Mouse (Mus musculus): Measurements from ENCODE around the gene Bcas2. TPM values are rescaled to one million over a fixed set of nuclear protein-coding genes. Genes with fewer than 3 reads are reported as not detected.
"Not testable (repeated sequence)": the region's sequence is repeated elsewhere in the genome, so short reads cannot be mapped to it uniquely, and the experiment has no call there.

Bcas2 gene
- polyA plus RNA-seq, 1 experiment from 2014 or later = 218 TPM

DNA sequence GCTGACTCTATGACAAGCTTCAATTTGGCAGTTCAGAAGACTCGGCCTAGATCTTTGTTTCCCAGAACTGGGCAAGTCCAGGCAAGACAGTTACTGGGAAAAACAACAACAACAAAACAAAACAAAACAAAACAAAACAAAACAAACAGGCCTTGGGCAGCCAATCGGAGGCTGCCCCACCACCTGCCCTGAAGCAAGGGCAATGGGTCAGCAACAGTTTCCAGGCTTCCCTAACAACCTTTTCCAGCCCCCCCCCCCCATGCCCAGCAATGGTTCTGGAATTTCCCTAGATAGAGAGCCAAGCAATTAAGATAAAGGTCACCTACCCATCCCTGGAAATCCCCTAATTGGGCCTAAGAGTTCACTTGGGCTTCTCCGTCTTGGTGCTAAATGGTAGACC is 33.0 kb downstream of the Bcas2 start:
- ATAC-seq (ENCODE audit: low FRiP score, low read depth) = no peak
- H3K4me2 ChIP-seq (replicated peaks) = no peak overlapping the region
- no peaks in the 10 kb centered on the region for H3K36me3 ChIP-seq
- no peak overlapping the region for H3K9ac ChIP-seq
- no peak overlapping the region for H3K27ac ChIP-seq
- 94% methylated on average over 3 of the region's 3 CpGs for WGBS
- H3K4me3 ChIP-seq = no peak overlapping the region
- peaks cover 4% of the 10 kb centered on the region; the same call in 1 of the 2 replicates for H3K9me3 ChIP-seq
- H3K27me3 ChIP-seq (replicated peaks) = no peaks in the 10 kb centered on the region
- H3K4me1 ChIP-seq = no peaks in the 10 kb centered on the region

DNA sequence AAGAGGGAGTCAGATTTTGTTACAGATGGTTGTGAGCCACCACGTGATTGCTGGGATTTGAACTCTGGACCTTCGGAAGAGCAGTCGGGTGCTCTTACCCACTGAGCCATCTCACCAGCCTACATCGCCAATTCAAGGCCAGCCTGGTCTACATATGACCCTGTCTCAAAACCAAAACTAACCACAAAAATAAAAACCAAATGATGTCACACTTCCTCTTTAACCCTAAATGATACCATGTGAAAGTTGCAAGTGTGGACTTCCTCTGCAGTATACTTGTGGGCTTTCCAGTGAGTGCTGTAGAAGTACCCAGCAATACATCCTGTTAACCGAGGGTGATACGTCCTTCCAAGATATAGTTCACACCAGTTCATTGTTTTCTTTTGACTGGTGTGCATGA is 34.9 kb downstream of the Bcas2 start:
- H3K4me2 ChIP-seq (replicated peaks) = no peak overlapping the region
- H3K4me3 ChIP-seq = no peak overlapping the region
- WGBS = 91% methylated on average over 6 of the region's 6 CpGs
- H3K27ac ChIP-seq = no peak overlapping the region
- no peak for ATAC-seq (ENCODE audit: low FRiP score, low read depth)
- peaks cover 4% of the 10 kb centered on the region; the same call in 1 of the 2 replicates for H3K9me3 ChIP-seq
- H3K4me1 ChIP-seq = no peaks in the 10 kb centered on the region
- no peaks in the 10 kb centered on the region for H3K36me3 ChIP-seq
- no peaks in the 10 kb centered on the region for H3K27me3 ChIP-seq (replicated peaks)
- no peak overlapping the region for H3K9ac ChIP-seq

DNA sequence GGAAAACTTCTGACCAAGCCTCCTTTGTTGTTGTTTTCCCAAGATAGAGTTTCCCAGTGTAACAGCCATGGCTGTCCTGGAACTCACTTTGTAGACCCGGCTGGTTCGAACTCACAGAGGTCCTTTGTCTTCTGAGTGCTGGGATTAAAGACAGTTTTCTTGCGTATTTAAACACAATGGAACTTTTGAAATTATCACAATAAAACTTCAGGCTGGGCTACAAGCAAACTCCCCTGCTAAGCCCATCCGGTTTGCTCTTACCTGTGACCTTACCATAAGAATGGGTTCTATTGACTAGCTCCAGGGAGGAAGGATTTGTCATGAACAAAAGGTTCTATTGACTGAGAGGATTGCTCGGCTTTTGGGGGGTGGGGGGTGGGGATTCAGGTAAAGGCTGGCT is 36.3 kb downstream of the Bcas2 start:
- Histone ChIP-seq H3K4me1 (no peaks in the 10 kb centered on the region), H3K4me2 (replicated peaks) (no peak overlapping the region), H3K27ac (no peak overlapping the region), H3K36me3 (no peaks in the 10 kb centered on the region), H3K4me3 (no peak overlapping the region), H3K9me3 (peaks cover 4% of the 10 kb centered on the region; the same call in 1 of the 2 replicates), H3K9ac (no peak overlapping the region), H3K27me3 (replicated peaks) (no peaks in the 10 kb centered on the region)
- ATAC-seq (ENCODE audit: low FRiP score, low read depth) = no peak
- 31% methylated on average over 5 of the region's 5 CpGs for WGBS

DNA sequence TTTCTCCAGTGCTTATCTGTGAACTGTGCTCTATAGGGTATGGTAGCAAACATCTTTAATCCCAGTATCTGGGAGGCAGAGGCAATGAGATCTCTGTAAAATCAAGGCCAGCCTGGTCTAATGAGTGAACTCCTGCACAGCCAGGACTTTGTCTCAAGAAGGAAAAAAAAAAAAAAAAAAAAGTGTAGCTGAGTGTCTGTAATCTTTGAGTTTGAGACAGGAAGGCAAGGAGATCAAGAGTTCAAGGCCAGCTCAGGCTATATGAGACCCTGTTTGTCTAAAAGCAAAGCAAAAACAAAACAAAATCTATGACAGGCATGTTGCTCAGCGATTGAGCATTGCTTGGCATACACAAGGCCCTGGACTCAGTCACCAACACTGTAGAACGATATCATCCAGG is 36.8 kb downstream of the Bcas2 start:
- Histone ChIP-seq H3K4me1 (no peaks in the 10 kb centered on the region), H3K36me3 (no peaks in the 10 kb centered on the region), H3K27ac (no peak overlapping the region), H3K9me3 (peaks cover 4% of the 10 kb centered on the region; the same call in 1 of the 2 replicates), H3K4me2 (replicated peaks) (no peak overlapping the region), H3K4me3 (no peak overlapping the region), H3K9ac (no peak overlapping the region), H3K27me3 (replicated peaks) (no peaks in the 10 kb centered on the region)
- ATAC-seq (ENCODE audit: low FRiP score, low read depth) = no peak
- WGBS = 72% methylated on average over 2 of the region's 2 CpGs

DNA sequence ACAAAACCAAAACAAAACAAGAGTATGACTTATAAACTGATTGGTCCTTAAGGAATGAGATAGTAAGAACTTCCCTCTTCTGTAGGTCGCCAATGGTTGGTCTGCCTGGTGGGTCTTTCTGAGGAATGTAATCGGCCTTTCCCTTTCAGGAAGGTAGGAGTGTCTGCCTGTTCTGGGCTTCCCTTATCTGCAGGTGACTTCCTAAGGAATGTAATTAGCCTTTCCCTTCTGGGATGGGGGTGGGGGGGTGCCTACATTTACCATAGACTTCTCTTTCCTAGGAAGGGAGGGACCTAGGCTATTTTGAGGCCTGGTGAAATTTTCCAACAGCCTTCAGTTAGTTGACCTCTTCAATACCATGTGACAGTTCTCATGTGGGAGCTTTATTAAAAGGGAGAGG is 39.6 kb downstream of the Bcas2 start:
- 86% methylated on average over 2 of the region's 2 CpGs for whole genome bisulfite sequencing
- Histone ChIP-seq H3K4me2 (replicated peaks) (no peak overlapping the region), H3K27ac (no peak overlapping the region), H3K4me3 (no peak overlapping the region), H3K9ac (no peak overlapping the region), H3K9me3 (no peaks in the 10 kb centered on the region), H3K36me3 (no peaks in the 10 kb centered on the region), H3K27me3 (replicated peaks) (no peaks in the 10 kb centered on the region), H3K4me1 (no peaks in the 10 kb centered on the region)
- ATAC-seq (ENCODE audit: low FRiP score, low read depth) = no peak

DNA sequence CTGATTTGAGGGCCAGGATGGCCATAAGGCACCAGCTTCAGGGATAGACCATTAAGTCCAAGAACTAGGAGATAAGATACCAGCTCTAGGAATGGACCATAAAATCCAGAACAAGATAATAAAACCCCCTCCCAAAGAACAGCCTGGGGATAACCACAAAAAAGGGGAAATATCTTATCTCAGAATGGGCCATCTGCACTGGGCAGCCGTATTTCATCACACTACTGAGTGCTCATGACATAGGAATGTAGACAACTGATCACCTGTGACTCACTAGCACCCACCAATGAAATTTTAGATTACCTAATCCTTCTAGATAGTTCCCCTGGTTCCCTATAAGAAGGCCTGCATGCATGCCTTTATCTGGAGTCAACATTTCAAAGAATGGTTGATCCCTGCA is 40.7 kb downstream of the Bcas2 start:
- no peak overlapping the region for H3K4me2 ChIP-seq (replicated peaks)
- 81% methylated on average over 1 of the region's 1 CpGs for WGBS

DNA sequence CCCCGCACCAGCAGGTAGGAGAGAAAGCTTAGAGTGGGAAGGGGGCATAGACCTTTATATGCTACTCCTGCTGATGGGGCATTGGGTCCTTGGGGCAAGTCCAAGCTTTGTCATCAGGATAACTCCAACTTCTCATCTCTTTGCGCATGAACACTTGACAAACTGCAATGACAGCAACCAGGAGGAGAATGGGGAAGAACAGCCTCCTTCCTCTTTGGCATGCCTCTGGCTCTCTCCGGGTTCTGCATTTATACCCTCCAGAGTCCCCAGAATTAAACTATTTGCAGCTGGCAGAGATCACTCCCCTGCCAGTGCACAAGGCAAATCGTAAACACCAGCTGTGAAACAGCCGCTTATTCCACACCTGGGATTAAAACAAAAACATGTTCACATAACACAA is 42.1 kb downstream of the Bcas2 start:
- Histone ChIP-seq H3K9me3 (no peaks in the 10 kb centered on the region), H3K27me3 (replicated peaks) (no peaks in the 10 kb centered on the region), H3K27ac (no peak overlapping the region), H3K4me2 (replicated peaks) (no peak overlapping the region), H3K4me3 (no peak overlapping the region), H3K4me1 (no peaks in the 10 kb centered on the region), H3K9ac (no peak overlapping the region), H3K36me3 (no peaks in the 10 kb centered on the region)
- no peak for ATAC-seq (ENCODE audit: low FRiP score, low read depth)
- 80% methylated on average over 5 of the region's 5 CpGs for WGBS

More for the DNA sequence above, 40.7 kb downstream of the Bcas2 start:
- Histone ChIP-seq H3K27ac (no peak overlapping the region), H3K4me3 (no peak overlapping the region), H3K27me3 (replicated peaks) (no peaks in the 10 kb centered on the region), H3K9me3 (no peaks in the 10 kb centered on the region), H3K9ac (no peak overlapping the region), H3K36me3 (no peaks in the 10 kb centered on the region), H3K4me1 (no peaks in the 10 kb centered on the region)
- ATAC-seq (ENCODE audit: low FRiP score, low read depth) = no peak

DNA sequence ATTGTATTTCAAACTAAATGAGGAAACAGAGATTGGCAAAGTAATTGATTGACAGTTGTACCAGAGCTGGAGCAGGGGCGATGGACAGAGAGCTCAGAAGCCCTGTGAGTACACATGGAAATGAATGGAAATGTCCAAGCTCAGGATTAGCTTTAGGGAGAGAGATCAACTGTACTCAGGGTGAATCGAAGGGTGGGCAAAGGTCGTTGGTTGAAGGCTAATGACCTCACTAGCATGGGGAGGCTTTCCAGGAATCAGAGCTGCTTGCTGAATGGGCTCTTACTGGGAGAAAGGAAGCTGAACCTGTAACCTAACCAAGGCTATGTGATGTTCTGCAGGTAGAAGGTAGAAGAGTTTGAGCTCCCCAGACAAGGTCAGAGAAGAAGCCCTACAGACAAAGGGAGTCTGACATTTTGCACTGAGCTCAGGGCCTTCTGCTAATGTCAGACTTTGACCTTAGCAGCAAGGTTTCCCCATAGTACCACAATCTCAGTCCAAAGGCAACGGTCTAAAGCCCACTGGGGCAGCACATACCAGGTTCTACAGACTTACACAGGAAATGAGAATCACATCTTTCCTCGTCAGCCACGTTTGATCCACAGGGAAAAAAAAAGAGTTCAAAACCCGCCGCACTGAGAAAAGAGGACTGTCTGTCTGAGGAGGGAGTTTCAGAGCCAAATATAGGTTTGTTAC is 43.3 kb downstream of the Bcas2 start:
- H3K36me3 ChIP-seq = no peaks in the 10 kb centered on the region
- no peak overlapping the region for H3K4me2 ChIP-seq (replicated peaks)
- H3K27ac ChIP-seq = no peak overlapping the region
- no peak for ATAC-seq (ENCODE audit: low FRiP score, low read depth)
- H3K27me3 ChIP-seq (replicated peaks) = no peaks in the 10 kb centered on the region
- no peaks in the 10 kb centered on the region for H3K4me1 ChIP-seq
- H3K4me3 ChIP-seq = no peak overlapping the region
- no peak overlapping the region for H3K9ac ChIP-seq
- WGBS = 87% methylated on average over 8 of the region's 8 CpGs
- H3K9me3 ChIP-seq = no peaks in the 10 kb centered on the region

DNA sequence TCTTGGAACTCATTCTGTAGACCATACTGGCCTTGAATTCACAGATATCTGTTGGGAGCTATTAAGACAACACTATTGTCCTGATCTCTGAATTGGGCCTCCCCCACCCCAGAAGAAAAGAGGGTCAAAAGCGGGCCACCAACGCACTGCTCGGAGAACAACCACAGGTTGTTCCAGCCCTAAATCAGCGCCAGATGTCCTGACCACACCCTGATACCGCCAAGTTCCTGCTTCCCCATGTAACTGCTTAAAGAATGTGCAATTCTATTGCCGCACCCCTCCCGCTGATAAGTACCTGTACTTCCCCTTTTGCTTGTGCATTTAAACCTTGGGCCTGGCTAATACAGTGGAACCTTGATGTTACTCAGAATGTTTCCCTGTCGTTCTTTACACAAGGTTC is 43.9 kb downstream of the Bcas2 start:
- H3K36me3 ChIP-seq; H3K9ac ChIP-seq; H3K4me3 ChIP-seq; H3K4me1 ChIP-seq; ATAC-seq (ENCODE audit: low FRiP score, low read depth); H3K27me3 ChIP-seq (replicated peaks); H3K4me2 ChIP-seq (replicated peaks); H3K27ac ChIP-seq; H3K9me3 ChIP-seq: not testable (repeated sequence)
- 91% methylated on average over 8 of the region's 8 CpGs for WGBS

DNA sequence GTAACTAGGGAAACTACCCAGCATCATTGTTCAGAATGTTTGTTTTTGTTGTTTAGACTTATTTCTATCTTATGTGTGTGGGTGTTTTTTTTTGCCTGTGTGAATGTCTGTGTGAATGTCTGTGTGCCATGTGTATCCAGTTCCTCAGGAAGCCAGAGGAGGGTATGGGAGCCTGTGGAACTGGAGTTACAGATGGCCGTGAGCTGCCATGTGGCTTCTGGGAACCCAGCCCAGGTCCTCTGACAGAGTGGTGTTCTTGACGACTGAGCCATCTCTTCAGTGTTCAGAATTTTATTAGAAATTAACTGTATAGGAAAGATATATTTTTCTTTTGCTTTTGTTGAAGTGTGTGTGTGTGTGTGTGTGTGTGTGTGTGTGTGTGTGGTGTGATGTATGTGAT is 50.0 kb downstream of the Bcas2 start:
- no peaks in the 10 kb centered on the region for H3K9me3 ChIP-seq
- WGBS = 75% methylated on average over 2 of the region's 2 CpGs
- H3K9ac ChIP-seq = no peak overlapping the region
- H3K4me1 ChIP-seq = no peaks in the 10 kb centered on the region
- H3K4me2 ChIP-seq (replicated peaks) = no peak overlapping the region
- no peak for ATAC-seq (ENCODE audit: low FRiP score, low read depth)
- H3K27ac ChIP-seq = no peak overlapping the region
- H3K27me3 ChIP-seq (replicated peaks) = no peaks in the 10 kb centered on the region
- H3K4me3 ChIP-seq = no peak overlapping the region
- no peaks in the 10 kb centered on the region for H3K36me3 ChIP-seq

DNA sequence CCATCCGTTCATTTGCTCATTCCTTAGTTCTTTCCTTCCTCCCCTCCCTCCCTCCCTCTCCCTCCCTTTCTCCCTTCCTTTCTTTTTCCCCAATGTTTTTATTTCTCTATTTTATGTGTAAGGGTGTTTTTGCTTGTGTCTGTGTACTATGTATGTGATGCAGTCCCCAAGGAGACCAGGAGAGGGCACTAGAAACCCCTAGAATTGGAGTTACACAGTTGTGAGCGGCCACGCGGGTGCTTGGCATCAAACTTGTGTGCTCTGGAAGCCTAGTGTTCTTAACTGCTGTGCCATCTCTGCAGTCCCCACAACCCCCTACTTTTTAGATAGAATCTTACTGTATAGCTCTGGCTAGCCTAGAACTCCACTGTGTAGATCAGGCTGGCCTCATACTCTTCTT is 52.3 kb downstream of the Bcas2 start:
- no peak overlapping the region for H3K4me3 ChIP-seq
- peaks cover 5% of the 10 kb centered on the region; the same call in 1 of the 2 replicates for H3K9me3 ChIP-seq
- 69% methylated on average over 4 of the region's 4 CpGs for WGBS
- H3K36me3 ChIP-seq = no peaks in the 10 kb centered on the region
- no peak overlapping the region for H3K9ac ChIP-seq
- no peaks in the 10 kb centered on the region for H3K27me3 ChIP-seq (replicated peaks)
- H3K4me2 ChIP-seq (replicated peaks) = no peak overlapping the region
- no peaks in the 10 kb centered on the region for H3K4me1 ChIP-seq
- H3K27ac ChIP-seq = no peak overlapping the region
- ATAC-seq (ENCODE audit: low FRiP score, low read depth) = no peak

DNA sequence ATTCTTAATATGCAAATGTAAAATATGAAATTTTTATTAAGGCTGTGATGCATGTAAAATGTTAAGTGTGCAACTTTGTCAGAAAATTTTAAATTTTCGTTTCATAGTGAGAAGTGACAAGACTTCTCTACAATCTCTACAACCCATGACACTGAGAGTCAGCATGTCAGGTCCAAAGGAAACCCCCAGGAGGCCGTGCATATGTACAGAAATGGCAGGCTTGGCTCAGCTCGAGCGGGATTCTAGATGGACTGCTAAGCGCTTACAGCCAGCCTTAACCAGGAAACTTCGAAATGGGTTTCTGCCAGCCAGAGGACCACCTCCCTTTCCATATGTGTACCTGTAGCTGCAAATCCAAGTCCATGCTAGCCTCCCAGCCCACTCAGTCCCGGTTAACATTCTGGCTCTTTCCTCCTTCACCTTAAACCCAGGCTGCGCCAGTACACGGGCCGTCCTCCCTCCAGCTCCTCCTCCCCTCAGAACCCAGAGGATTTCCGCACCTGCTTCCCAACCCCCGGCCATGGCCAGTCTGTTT is 52.8 kb downstream of the Bcas2 start:
- no peak for ATAC-seq (ENCODE audit: low FRiP score, low read depth)
- no peak overlapping the region for H3K4me2 ChIP-seq (replicated peaks)

DNA sequence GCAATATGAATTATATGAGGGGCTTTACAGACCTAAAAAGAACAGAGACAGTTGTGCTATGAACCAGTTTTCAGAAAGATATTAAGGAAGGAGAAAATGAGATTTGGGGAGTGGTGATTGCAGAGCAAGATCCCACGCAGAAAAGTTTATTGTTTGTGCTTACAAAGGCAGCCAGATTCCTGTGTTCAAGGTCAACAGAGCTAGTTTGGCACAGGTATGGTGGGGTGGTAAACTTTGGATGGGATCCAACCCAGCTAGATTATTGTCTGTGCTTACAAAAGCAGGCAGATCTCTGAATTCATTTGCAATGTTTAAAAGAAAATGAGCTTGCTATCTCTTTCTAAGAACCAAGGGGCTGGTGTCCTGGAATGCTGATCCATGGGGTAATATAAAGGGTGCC is 56.3 kb downstream of the Bcas2 start:
- H3K4me2 ChIP-seq (replicated peaks) = no peak overlapping the region
- H3K36me3 ChIP-seq = no peaks in the 10 kb centered on the region
- H3K9ac ChIP-seq = no peak overlapping the region
- ATAC-seq (ENCODE audit: low FRiP score, low read depth) = no peak
- H3K27me3 ChIP-seq (replicated peaks) = no peaks in the 10 kb centered on the region
- H3K4me1 ChIP-seq = no peaks in the 10 kb centered on the region
- 85% methylated on average over 1 of the region's 1 CpGs for WGBS
- H3K9me3 ChIP-seq = peaks cover 5% of the 10 kb centered on the region; the same call in 1 of the 2 replicates
- no peak overlapping the region for H3K27ac ChIP-seq
- no peak overlapping the region for H3K4me3 ChIP-seq

More for the DNA sequence above, 52.8 kb downstream of the Bcas2 start:
- Histone ChIP-seq H3K27ac (no peak overlapping the region), H3K27me3 (replicated peaks) (no peaks in the 10 kb centered on the region), H3K4me1 (no peaks in the 10 kb centered on the region), H3K9ac (no peak overlapping the region), H3K9me3 (peaks cover 5% of the 10 kb centered on the region; the same call in 1 of the 2 replicates), H3K4me3 (no peak overlapping the region), H3K36me3 (no peaks in the 10 kb centered on the region)
- WGBS = 81% methylated on average over 12 of the region's 12 CpGs

All from neural tube, embryonic 12.5 days (tissue).